Mouse (Mus musculus) MEL (cell line): Measurements from ENCODE around the gene Cbx4.

Source experiments
- BHLHE40 ChIP-seq: IDR thresholded peaks from 2 replicates; pipeline ENCODE4 v1.6.1; 2012; ENCODE audit warnings: low read depth, mild to moderate bottlenecking, inconsistent platforms, low read length, improper control_type of control experiment, borderline replicate concordance
- CTCF ChIP-seq, 3 experiments: IDR thresholded peaks in 2 of 3; conservative IDR thresholded peaks in 1 of 3; 2 replicates each; pipeline ENCODE4 v1.5.1; 2011 to 2012; ENCODE audit warnings: low read length in 3 of 3, low read depth in 2 of 3, mild to moderate bottlenecking in 2 of 3, improper control_type of control experiment in 1 of 3, inconsistent platforms in 1 of 3, mixed read lengths in 1 of 3, moderate library complexity in 1 of 3; ENCODE audit not compliant: control insufficient read depth in 1 of 3, insufficient read depth in 1 of 3, poor library complexity in 1 of 3, severe bottlenecking in 1 of 3
- ELF1 ChIP-seq: IDR thresholded peaks from 2 replicates; pipeline ENCODE4 v1.6.1; 2014; ENCODE audit warnings: low read depth, mild to moderate bottlenecking, inconsistent platforms, low read length, improper control_type of control experiment, moderate library complexity
- HCFC1 ChIP-seq: IDR thresholded peaks from 2 replicates; pipeline ENCODE4 v1.6.1; 2012; ENCODE audit warnings: low read depth, mild to moderate bottlenecking, inconsistent platforms, low read length, improper control_type of control experiment, moderate library complexity
- USF2 ChIP-seq, 2 experiments: IDR thresholded peaks; 2 replicates each; pipeline ENCODE4 v1.6.1; 2011 to 2012; ENCODE audit warnings: improper control_type of control experiment in 2 of 2, low read length in 2 of 2, borderline replicate concordance in 1 of 2, inconsistent platforms in 1 of 2, low read depth in 1 of 2, mild to moderate bottlenecking in 1 of 2; ENCODE audit not compliant: insufficient read depth in 1 of 2

DNA sequence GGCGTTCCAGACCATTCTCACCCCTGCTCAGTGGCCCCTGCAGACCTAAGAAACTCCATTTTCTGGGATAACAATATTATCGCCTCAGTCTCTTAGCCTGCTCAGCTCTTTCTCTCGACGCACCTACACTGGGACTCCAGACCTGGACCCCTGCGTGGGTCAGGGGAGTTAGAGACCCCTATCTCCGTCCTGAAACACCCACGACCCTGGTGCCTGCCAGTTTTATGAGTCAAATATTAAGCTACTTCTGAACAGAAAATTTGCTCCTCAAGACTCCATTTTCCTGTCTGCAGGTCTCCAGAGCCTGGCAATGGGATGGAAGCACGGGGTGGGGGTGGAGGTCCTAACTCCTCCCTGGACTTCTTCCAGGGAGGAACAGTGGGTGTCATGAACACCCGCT, 28.7 kb downstream of the Cbx4 start:
- TF ChIP-seq BHLHE40 (no peak), CTCF (IDR thresholded peaks at IDR 0.05 in 2 of 3, conservative IDR thresholded peaks at IDR 0.05 in 1 of 3; ENCODE audit: control insufficient read depth in 1 of 3, insufficient read depth in 1 of 3, low read depth in 2 of 3, low read length in 3 of 3, poor library complexity in 1 of 3, severe bottlenecking in 1 of 3) (no peak), HCFC1 (no peak), USF2 (IDR thresholded peaks at IDR 0.05; ENCODE audit: borderline replicate concordance in 1 of 2, insufficient read depth in 1 of 2, low read depth in 1 of 2, low read length in 2 of 2) (no peak), ELF1 (no peak)
